In the genomic region with DNA sequence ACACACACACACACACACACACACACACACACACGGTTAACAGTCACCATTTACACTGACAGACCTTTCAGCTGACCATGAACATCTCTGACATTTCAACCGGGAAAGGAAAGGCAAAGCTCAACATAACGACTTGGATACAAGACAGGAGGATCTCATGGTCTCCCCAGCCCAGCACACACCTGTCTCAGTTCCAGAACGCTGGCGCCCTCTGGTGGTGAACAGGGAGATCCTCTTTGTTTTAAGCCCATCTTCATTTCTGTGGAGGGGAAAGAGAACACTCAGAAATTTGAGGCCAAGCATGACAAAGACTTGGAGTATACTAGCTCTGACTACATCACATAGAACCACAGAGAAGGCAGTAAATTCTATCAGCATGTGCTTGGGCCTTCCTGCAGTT, we compare ENCODE assay signal across 8 mouse cellular contexts.
A peak's percentile ranks its signal among the peaks of the same experiment; 100 is the strongest.
DNase-seq lines count a peak whose midpoint lies in the region; ATAC-seq and TF ChIP-seq lines count a peak whose summit lies in the region.

No protein-coding gene starts in this region.

- peak; percentile 51 for DNase-seq in layer of hippocampus, adult 11-12 months (ENCODE audit: low spot score)
- no peak for DNase-seq in layer of hippocampus, adult 9-10 months (ENCODE audit: low spot score)
- DNase-seq in cerebellum, postnatal 36 days, result peak; percentile 85 to 86
- peak; percentile 31 to 38 for DNase-seq in gastrocnemius, adult 8-10 months (ENCODE audit: low spot score in 2 of 2)
- peak; percentile 64 for DNase-seq in liver, adult 2 months (ENCODE audit: extremely low read depth, low read depth, low spot score)
- peak; percentile 86 for DNase-seq in neural tube, embryonic 11.5 days (ENCODE audit: low spot score)

- peak; percentile 96 for TF ChIP-seq CTCF in intestine, postnatal 0 days (IDR thresholded peaks at IDR 0.05; ENCODE audit: low read depth)
- TF ChIP-seq CTCF in liver, adult 2 months (IDR thresholded peaks at IDR 0.05; ENCODE audit: low read depth, low read length), result peak; percentile 87

- ATAC-seq in intestine, postnatal 0 days, result peak; percentile 58; the same call in 1 of the 2 replicates
- ATAC-seq in neural tube, embryonic 11.5 days (ENCODE audit: insufficient read depth, low FRiP score, low TSS enrichment), result peak; percentile 73; the same call in 1 of the 2 replicates
- ATAC-seq in stomach, embryonic 15.5 days (ENCODE audit: insufficient read depth, low FRiP score, low read depth), result peak; percentile 63; the same call in 1 of the 2 replicates

- peaks cover 56% of the 10 kb centered on the region for H3K36me3 ChIP-seq in intestine, postnatal 0 days (ENCODE audit: control insufficient read depth, insufficient read depth)
- peaks cover 20% of the 10 kb centered on the region for H3K36me3 ChIP-seq in liver, adult 2 months (ENCODE audit: control insufficient read depth, insufficient read depth, low read length)
- H3K36me3 ChIP-seq in neural tube, embryonic 11.5 days (ENCODE audit: control insufficient read depth, insufficient read depth, low read length), result no peaks in the 10 kb centered on the region
- 0 out of 2 replicates have a peak, but pooled peaks cover 10% of the 10 kb centered on the region for H3K36me3 ChIP-seq in stomach, embryonic 15.5 days

- H3K4me1 ChIP-seq in intestine, postnatal 0 days (replicated peaks; ENCODE audit: control insufficient read depth, insufficient read depth, low read length), result no peaks in the 10 kb centered on the region
- no peaks in the 10 kb centered on the region for H3K4me1 ChIP-seq in liver, adult 2 months (ENCODE audit: control insufficient read depth, insufficient read depth, low read length)
- peaks cover 4% of the 10 kb centered on the region; the same call in 1 of the 2 replicates for H3K4me1 ChIP-seq in neural tube, embryonic 11.5 days (ENCODE audit: control insufficient read depth, insufficient read depth, low read length)
- H3K4me1 ChIP-seq in stomach, embryonic 15.5 days, result 0 out of 2 replicates have a peak, but pooled peaks cover 3% of the 10 kb centered on the region

- H3K4me2 ChIP-seq in intestine, postnatal 0 days (replicated peaks; ENCODE audit: low read depth), result no peak overlapping the region
- no peak overlapping the region for H3K4me2 ChIP-seq in neural tube, embryonic 11.5 days (ENCODE audit: low read depth)
- no peak overlapping the region for H3K4me2 ChIP-seq in stomach, embryonic 15.5 days

- TF ChIP-seq POLR2A in liver, adult 2 months (IDR thresholded peaks at IDR 0.05; ENCODE audit: extremely low read depth, insufficient read depth, low read length), result no peak

- H3K9me3 ChIP-seq in intestine, postnatal 0 days (ENCODE audit: control insufficient read depth), result no peaks in the 10 kb centered on the region
- H3K9me3 ChIP-seq in neural tube, embryonic 11.5 days (ENCODE audit: control insufficient read depth, low read length), result no peaks in the 10 kb centered on the region
- H3K9me3 ChIP-seq in stomach, embryonic 15.5 days, result no peaks in the 10 kb centered on the region

- WGBS in intestine, postnatal 0 days, result 7% methylated on average over 5 of the region's 5 CpGs
- WGBS in liver, adult 2 months, result 21% methylated on average over 5 of the region's 5 CpGs
- 9% methylated on average over 5 of the region's 5 CpGs for WGBS in neural tube, embryonic 11.5 days
- WGBS in stomach, embryonic 15.5 days, result 3% methylated on average over 5 of the region's 5 CpGs

- H3K27ac ChIP-seq in intestine, postnatal 0 days (ENCODE audit: low read depth, low read length), result no peak overlapping the region
- H3K27ac ChIP-seq in liver, adult 2 months (replicated peaks; ENCODE audit: insufficient read depth, low read depth, low read length), result no peak overlapping the region
- H3K27ac ChIP-seq in neural tube, embryonic 11.5 days (ENCODE audit: low read depth, low read length), result no peak overlapping the region
- no peak overlapping the region for H3K27ac ChIP-seq in stomach, embryonic 15.5 days

- H3K9ac ChIP-seq in intestine, postnatal 0 days (ENCODE audit: low read depth, low read length), result no peak overlapping the region
- no peak overlapping the region for H3K9ac ChIP-seq in liver, adult 2 months (ENCODE audit: low read depth, low read length)
- H3K9ac ChIP-seq in neural tube, embryonic 11.5 days (ENCODE audit: low read length), result no peak overlapping the region
- no peak overlapping the region for H3K9ac ChIP-seq in stomach, embryonic 15.5 days

- no peaks in the 10 kb centered on the region for H3K27me3 ChIP-seq in intestine, postnatal 0 days (replicated peaks; ENCODE audit: control insufficient read depth, insufficient read depth, low read length)
- H3K27me3 ChIP-seq in liver, adult 2 months (ENCODE audit: control insufficient read depth, insufficient read depth, low read length), result no peaks in the 10 kb centered on the region
- H3K27me3 ChIP-seq in neural tube, embryonic 11.5 days (ENCODE audit: control insufficient read depth, insufficient read depth, low read length), result no peaks in the 10 kb centered on the region
- no peaks in the 10 kb centered on the region for H3K27me3 ChIP-seq in stomach, embryonic 15.5 days (replicated peaks)

- no peaks in the 10 kb centered on the region for H3K79me2 ChIP-seq in liver, adult 2 months (ENCODE audit: control insufficient read depth, insufficient read depth, low read length)

- H3K4me3 ChIP-seq in intestine, postnatal 0 days (ENCODE audit: low read depth, low read length), result no peak overlapping the region
- no peak overlapping the region for H3K4me3 ChIP-seq in liver, adult 2 months (ENCODE audit: insufficient read depth, low read depth, low read length)
- H3K4me3 ChIP-seq in neural tube, embryonic 11.5 days (ENCODE audit: low read depth, low read length), result no peak overlapping the region
- H3K4me3 ChIP-seq in stomach, embryonic 15.5 days (replicated peaks), result no peak overlapping the region
